Mouse (Mus musculus): ENCODE measurements around the gene 5530401A14Rik. TPM values are rescaled to one million over a fixed set of nuclear protein-coding genes. Genes with fewer than 3 reads are reported as not detected.

The 5530401A14Rik gene
- total RNA-seq, 2 experiments from 2014 or later: 0.12 to 0.32 TPM

- intact Hi-C loops (cut with DNase I): no loop called here
- DNase-seq: no peak
Observed at GRCm38 (mm10) chr11:81926393-81926792, 65.9 kb downstream of the 5530401A14Rik start.

- intact Hi-C loops (cut with DNase I): no loop called here
- no peak for DNase-seq
Observed at GRCm38 (mm10) chr11:81937516-81937915, 77.0 kb downstream of the 5530401A14Rik start.

- intact Hi-C loops (cut with DNase I): no loop called here
- peak; percentile 26 for DNase-seq
Observed at GRCm38 (mm10) chr11:81940988-81941387, 80.5 kb downstream of the 5530401A14Rik start.

- no peak for DNase-seq
- intact Hi-C loops (cut with DNase I): no loop called here
Observed at GRCm38 (mm10) chr11:81942167-81942566, 81.7 kb downstream of the 5530401A14Rik start.

Other genes starting within 250 kb of the 5530401A14Rik start
- gene Asic2, start 107.8 kb downstream of the 5530401A14Rik start, total RNA-seq (2021): 10 to 100 TPM; 52.8 to 57.6 TPM
- gene Ccl2, start 174.9 kb downstream of the 5530401A14Rik start, total RNA-seq (2021): 1 to 10 TPM in 1 of 2 experiments, not detected in 1; 1.2 TPM
- gene Gm17268, start 177.9 kb downstream of the 5530401A14Rik start, total RNA-seq (2021): not detected
- not detected for gene Ccl7, start 185.0 kb downstream of the 5530401A14Rik start, total RNA-seq (2021)
- gene Ccl11, start 197.2 kb downstream of the 5530401A14Rik start, total RNA-seq (2021): not detected
- 1 to 10 TPM; 1.1 TPM for gene Ccl12, start 241.2 kb downstream of the 5530401A14Rik start, total RNA-seq (2021)

All from left cerebral cortex, postnatal 4 days (tissue).